Mouse (Mus musculus): ENCODE measurements around the gene Aamdc.

The Aamdc gene

GRCm38 (mm10) chr7:97514786-97515185 is 64.5 kb downstream of the Aamdc start:
- no peak for DNase-seq (ENCODE audit: low spot score in 2 of 2)

GRCm38 (mm10) chr7:97500555-97501209 is 78.6 kb downstream of the Aamdc start:
- DNase-seq (ENCODE audit: low spot score in 2 of 2): no peak

Data from right cerebral cortex, postnatal 36 days (tissue).